10 mouse cellular contexts compared by ENCODE assay signal in the genomic region with DNA sequence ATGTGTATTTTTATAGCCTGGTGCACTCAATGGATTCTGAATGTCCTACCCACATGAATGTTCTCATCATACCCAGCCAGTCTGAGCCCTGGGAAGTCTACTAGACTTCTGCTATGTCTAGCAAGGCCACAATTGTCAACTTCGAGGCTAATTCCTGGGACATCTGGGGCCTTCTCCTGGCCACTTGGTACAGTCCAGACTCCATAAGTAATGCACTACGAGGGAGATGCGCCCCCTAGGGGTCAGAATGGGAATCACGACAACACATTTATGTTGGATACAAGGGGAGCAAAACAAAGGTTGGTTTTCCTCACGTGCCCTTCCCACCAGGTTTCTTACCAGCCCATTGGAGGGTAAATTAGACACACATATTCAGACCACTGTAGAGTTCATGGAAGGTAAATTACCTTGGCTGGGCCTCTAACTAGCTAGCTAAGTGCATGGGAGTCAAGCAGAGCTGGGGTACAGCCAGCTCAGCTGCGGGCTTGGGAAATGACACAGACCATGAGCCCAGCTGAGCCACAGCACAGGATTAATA. TPM values are rescaled to one million over a fixed set of nuclear protein-coding genes. Genes with fewer than 3 reads are reported as not detected.
DNase-seq lines count a peak whose midpoint lies in the region; ATAC-seq and TF ChIP-seq lines count a peak whose summit lies in the region.
"Had no signal": no experiment of that assay in that cellular context is flagged by ENCODE, and none has a peak within 500 bp of the region (broad histone marks: within the 10 kb centered on the region; RNA-seq: fewer than 3 reads in every experiment).

No protein-coding gene starts in this region.

- no peak overlapping the region for H3K4me2 ChIP-seq in liver, postnatal 0 days (ENCODE audit: low read depth, low read length)

- no peak for TF ChIP-seq EP300 in liver, postnatal 0 days (IDR thresholded peaks at IDR 0.05; ENCODE audit: low read depth)

- no peak for ATAC-seq in CD4-positive, CD25-positive, alpha-beta regulatory T cell, adult 4 months
- ATAC-seq in common myeloid progenitor, adult 5-6 weeks (replicated peaks; ENCODE audit: low read depth, poor library complexity, severe bottlenecking): peak; percentile 61; the same call in 1 of the 2 replicates
- no peak for ATAC-seq in liver, postnatal 0 days

- peak; percentile 82 for TF ChIP-seq CTCF in liver, postnatal 0 days (IDR thresholded peaks at IDR 0.05; ENCODE audit: low read depth)

- H3K27me3 ChIP-seq in liver, postnatal 0 days (ENCODE audit: insufficient read depth, low read length): no peaks in the 10 kb centered on the region
- H3K27me3 ChIP-seq: hindbrain, embryonic 15.5 days; neural tube, embryonic 12.5 days had no signal

- H3K36me3 ChIP-seq in liver, postnatal 0 days (replicated peaks; ENCODE audit: insufficient read depth, low read length): no peaks in the 10 kb centered on the region
- H3K36me3 ChIP-seq: hindbrain, embryonic 15.5 days; neural tube, embryonic 12.5 days had no signal

- H3K27ac ChIP-seq in liver, postnatal 0 days (ENCODE audit: low read depth): no peak overlapping the region
- H3K27ac ChIP-seq: hindbrain, embryonic 15.5 days; neural tube, embryonic 12.5 days had no signal

- no peak overlapping the region for H3K9ac ChIP-seq in liver, postnatal 0 days (replicated peaks)
- H3K9ac ChIP-seq: neural tube, embryonic 12.5 days had no signal

- no peak overlapping the region for H3K4me3 ChIP-seq in liver, postnatal 0 days (ENCODE audit: low read depth, low read length)
- H3K4me3 ChIP-seq: neural tube, embryonic 12.5 days had no signal

- peak; percentile 70 for DNase-seq in CD4-positive, CD25-positive, alpha-beta regulatory T cell, adult 2 months (ENCODE audit: low read depth, low spot score)
- peak; percentile 62 for DNase-seq in layer of hippocampus, adult 11-12 months (ENCODE audit: low spot score)
- DNase-seq in layer of hippocampus, postnatal 36 days: no peak
- DNase-seq in NIH3T3 (ENCODE audit: low read depth): peak; percentile 67
- DNase-seq in liver, postnatal 0 days: peak; percentile 63
- DNase-seq in thymus, postnatal 0 days (ENCODE audit: low spot score): peak; percentile 58

- H3K9me3 ChIP-seq in liver, postnatal 0 days (ENCODE audit: low read length): no peaks in the 10 kb centered on the region
- H3K9me3 ChIP-seq: hindbrain, embryonic 15.5 days; neural tube, embryonic 12.5 days had no signal

- H3K4me1 ChIP-seq in liver, postnatal 0 days (ENCODE audit: insufficient read depth): no peaks in the 10 kb centered on the region
- H3K4me1 ChIP-seq: hindbrain, embryonic 15.5 days had no signal

- 27% methylated on average over 6 of the region's 6 CpGs for WGBS in liver, postnatal 0 days (ENCODE audit: insufficient replicate concordance)

RNA-seq across cellular contexts. Expression of gene Azin2, which starts 14.0 kb away (rescaled TPM):
- under 1 TPM in 1 of 2 experiments, not detected in 1; 0.66 TPM for polyA plus RNA-seq in CD4-positive, CD25-positive, alpha-beta regulatory T cell, adult 4 months (2017; shearing (Covaris generic))
- 10 to 100 TPM; 38.7 to 39.5 TPM for total RNA-seq in layer of hippocampus, postnatal 36 days (2021)
- 1.1 and 1.6 TPM in 2 replicates for total RNA-seq in common myeloid progenitor, adult 5-6 weeks (2017)
- 1.6 and 1.8 TPM in 2 replicates for polyA plus RNA-seq in liver, postnatal 0 days (2015; fragmentation: Nextera tagmentation; extraction: Ambion mirVana)
- polyA plus RNA-seq in thymus, postnatal 0 days (2015; fragmentation: Nextera tagmentation; extraction: Ambion mirVana): 7.1 and 9.2 TPM in 2 replicates

RNA-seq across cellular contexts. Expression of gene Ak2, which starts 43.6 kb away (rescaled TPM):
- 100 to 1,000 TPM in 1 of 2 experiments, 10 to 100 TPM in 1; 74.6 to 113 TPM for polyA plus RNA-seq in CD4-positive, CD25-positive, alpha-beta regulatory T cell, adult 4 months (2017; shearing (Covaris generic))
- 10 to 100 TPM; 26.3 to 26.9 TPM for total RNA-seq in layer of hippocampus, postnatal 36 days (2021)
- total RNA-seq in common myeloid progenitor, adult 5-6 weeks (2017): 148 and 164 TPM in 2 replicates
- polyA plus RNA-seq in liver, postnatal 0 days (2015; fragmentation: Nextera tagmentation; extraction: Ambion mirVana): 276 and 291 TPM in 2 replicates
- 208 and 209 TPM in 2 replicates for polyA plus RNA-seq in thymus, postnatal 0 days (2015; fragmentation: Nextera tagmentation; extraction: Ambion mirVana)

Comparison
In these comparisons a context has a peak if more than half of its experiments do, and no peak if none do; other contexts are left out.
1. DNase-seq: peak in CD4-positive, CD25-positive, alpha-beta regulatory T cell, adult 2 months (single experiment), layer of hippocampus, adult 11-12 months (single experiment), NIH3T3 (single experiment), liver, postnatal 0 days (single experiment) and thymus, postnatal 0 days (single experiment); none in layer of hippocampus, postnatal 36 days (0 of 2).